Mouse (Mus musculus): ENCODE results near the gene Irgc1.
"Not testable (repeated sequence)": the region's sequence is repeated elsewhere in the genome, so short reads cannot be mapped to it uniquely, and the experiment has no call there.

Irgc1 gene

GRCm38 (mm10) chr7:24451855-24452311 is at the start of gene Irgc1:
Gene Irgc1 (minus strand): TSS chr7:24452297.
- in situ Hi-C loops (cut with MboI): no loop called here

DNA sequence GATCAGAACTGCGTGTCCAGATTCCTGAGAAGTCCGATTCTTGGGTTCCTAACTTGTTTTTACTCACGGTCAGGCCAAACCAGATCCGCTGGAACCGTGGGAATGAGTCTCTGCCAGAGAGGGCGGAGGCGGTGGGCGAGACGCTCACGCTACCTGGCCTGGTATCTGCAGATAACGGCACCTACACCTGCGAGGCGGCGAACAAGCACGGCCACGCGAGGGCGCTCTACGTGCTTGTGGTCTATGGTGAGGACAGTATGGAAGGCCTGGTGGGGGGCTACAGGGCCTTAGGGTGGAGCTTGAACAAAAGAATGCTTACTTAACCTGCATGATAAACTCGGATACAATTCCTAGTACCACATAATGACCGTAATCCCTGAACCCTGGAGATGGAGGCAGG is 49.4 kb upstream of the Irgc1 start:
- in situ Hi-C loops (cut with MboI): no loop called here

DNA sequence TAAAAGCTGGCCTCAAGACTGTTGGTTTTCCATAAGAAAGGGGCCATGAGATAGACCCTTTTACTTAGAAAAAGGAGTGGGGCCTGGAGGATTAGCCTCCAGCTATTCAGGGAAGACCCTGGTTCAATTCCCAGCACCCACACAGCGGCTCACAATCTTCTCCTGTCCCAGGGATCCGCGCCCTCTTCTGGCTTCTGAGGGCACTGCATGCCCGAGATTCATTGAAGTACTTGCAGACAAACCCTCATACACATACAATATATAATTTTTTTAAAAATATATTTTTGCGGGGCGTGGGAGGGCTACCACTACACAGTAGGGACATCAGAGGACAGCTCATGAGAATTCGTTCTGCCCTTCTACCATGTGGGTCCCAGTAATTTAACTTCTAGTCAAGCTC is 48.8 kb upstream of the Irgc1 start:
- in situ Hi-C loops (cut with MboI): no loop called here

GRCm38 (mm10) chr7:24499856-24500577 is 47.9 kb upstream of the Irgc1 start:
- in situ Hi-C loops (cut with MboI): no loop called here

- in situ Hi-C loops (cut with MboI): no loop called here
These were observed 36.2 kb upstream of the Irgc1 start for GRCm38 (mm10) chr7:24488303-24488702.

DNA sequence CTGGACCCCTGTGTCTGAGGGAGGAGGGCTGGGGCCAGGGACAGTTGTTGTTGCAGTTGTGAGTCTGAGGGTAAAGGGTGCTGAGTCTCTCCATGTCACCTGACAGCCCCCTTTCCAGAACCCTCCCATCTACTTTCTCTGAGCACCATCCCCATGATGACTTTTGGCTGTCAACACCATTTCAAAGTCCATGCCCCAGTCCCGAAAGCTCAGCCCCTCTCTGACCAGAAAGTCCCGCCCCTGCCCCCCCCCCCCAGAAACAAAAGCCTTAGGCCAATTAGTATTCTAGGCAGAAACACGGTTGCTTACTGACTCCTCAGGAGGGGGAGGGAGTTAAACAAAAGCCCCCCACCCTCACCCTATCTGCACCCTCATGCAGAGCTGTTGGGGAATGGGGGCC is 35.3 kb upstream of the Irgc1 start:
- in situ Hi-C loops (cut with MboI): no loop called here

- in situ Hi-C loops (cut with MboI): no loop called here
These were observed 34.6 kb upstream of the Irgc1 start for GRCm38 (mm10) chr7:24486654-24487130.

- in situ Hi-C loops (cut with MboI): no loop called here
These were observed 33.4 kb upstream of the Irgc1 start for GRCm38 (mm10) chr7:24485481-24485880.

- in situ Hi-C loops (cut with MboI): not testable (repeated sequence)
These were observed 31.2 kb upstream of the Irgc1 start for GRCm38 (mm10) chr7:24483291-24483690.

DNA sequence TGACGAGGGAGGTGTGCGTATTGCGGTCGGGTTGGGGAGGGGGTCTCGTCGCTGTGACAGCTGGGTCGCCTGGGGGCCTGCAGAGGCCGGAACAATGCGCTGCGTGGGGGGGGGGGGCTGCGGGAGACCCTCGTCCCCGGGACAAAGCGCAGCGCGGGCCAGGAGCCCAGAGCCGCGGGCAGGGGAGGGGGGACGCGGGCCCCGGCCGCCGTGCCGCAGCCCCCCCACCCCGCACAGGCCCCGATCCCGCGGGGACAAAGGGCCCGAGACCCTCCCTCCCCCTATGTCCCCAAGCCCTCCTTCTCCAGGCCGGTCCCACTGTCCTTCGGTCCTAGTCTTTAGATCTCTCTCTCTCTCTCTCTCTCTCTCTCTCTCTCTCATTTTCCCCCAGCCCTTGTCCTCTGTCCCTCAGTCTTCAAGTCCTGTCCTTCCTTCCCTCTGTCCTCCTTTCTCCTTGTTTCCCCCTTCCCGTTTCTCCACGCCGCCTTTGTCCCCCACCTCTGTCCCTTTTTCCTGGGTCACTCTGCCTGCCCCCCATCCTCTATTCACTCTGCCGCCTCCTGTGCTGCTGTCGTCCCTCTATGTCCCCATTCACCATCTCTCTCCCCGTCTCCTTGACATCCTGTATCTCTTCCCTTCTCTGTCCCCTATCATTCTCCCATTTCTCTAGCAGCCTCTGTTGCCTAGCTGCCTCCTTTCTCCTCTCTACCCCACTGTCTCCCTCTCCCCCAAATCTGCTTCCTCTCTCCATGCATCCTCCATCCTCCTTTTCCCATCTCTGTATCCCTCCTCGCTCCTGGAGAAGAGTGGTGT is 30.3 kb upstream of the Irgc1 start:
- in situ Hi-C loops (cut with MboI): no loop called here

DNA sequence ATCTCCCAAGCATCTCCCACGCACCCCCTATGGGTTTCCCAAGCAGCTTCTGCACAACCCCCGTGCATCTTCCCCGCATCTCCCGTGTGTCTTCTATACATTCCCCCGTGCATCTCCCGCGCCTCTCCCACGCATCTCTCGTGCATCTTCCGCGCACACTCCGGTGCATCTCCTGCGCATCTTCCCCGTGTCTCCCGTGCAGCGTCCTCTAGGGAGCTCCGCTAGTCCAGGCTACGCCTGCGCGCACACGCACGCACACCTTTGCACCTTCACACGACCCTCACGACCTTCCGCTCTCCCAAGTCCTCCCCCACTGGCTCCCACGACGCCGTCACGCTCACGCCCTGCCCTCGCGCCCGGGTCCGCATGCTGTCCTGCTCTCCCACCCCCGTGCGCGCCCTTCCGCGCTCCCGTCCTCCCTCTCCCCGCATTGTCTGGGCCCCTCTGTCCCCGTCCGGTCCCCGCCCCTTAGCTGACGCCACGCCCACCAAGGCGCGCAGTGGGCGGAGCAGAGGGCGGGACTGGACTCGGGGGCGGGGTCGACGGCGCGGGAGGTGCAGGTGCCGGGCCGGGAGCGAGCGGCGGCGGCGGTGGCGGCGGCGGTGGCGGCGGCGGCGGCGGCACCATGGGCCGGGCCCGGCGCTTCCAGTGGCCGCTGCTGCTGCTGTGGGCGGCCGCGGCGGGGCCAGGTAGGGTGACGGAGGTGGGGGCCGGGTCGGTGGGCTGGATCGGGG is 29.5 kb upstream of the Irgc1 start, which contains the start of gene Cadm4:
Cadm4 (plus strand) TSS at position 550 of the 734 bp plus-strand sequence.
- in situ Hi-C loops (cut with MboI): no loop called here

- in situ Hi-C loops (cut with MboI): no loop called here
These were observed 28.9 kb upstream of the Irgc1 start for GRCm38 (mm10) chr7:24480986-24481473.

DNA sequence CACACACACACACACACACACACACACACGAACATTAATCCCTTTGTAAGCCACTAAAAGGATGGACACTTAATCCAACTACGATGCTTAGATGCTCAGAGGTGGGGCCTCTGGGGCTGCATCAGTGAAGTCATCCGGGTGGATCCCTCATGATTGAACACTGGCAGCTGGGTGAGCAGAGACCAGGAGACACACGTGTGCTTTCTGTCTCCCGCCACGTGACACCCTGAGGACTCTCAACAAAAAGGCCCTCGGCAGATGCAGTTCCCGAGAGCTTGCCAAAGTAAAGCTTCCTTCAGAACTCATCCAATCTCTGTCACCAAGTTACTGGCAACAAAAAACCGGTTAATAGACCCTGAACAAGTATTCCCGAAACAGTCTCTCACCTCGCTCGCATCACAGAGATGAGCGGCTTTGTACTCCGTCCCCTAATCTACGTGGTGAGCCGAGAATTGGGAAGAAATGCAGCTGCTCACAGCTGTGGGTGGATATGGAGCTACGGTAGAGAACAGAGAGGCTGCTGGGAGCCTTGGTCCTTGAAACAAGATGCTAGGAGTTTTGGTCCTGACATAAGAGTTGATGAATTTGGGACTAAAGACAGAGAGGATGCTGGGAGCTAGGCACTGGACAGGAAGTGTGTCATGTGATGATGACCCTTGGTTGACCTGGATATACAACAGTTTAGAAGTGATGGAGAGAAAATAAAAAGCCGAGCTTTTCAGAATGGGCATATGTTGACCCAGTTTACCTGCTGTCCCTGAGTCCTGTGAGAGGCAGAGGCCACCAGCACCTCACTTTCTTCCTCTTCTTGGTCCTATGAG is 28.2 kb upstream of the Irgc1 start:
- in situ Hi-C loops (cut with MboI): no loop called here

- in situ Hi-C loops (cut with MboI): no loop called here
These were observed 27.6 kb upstream of the Irgc1 start for GRCm38 (mm10) chr7:24479685-24480084.

DNA sequence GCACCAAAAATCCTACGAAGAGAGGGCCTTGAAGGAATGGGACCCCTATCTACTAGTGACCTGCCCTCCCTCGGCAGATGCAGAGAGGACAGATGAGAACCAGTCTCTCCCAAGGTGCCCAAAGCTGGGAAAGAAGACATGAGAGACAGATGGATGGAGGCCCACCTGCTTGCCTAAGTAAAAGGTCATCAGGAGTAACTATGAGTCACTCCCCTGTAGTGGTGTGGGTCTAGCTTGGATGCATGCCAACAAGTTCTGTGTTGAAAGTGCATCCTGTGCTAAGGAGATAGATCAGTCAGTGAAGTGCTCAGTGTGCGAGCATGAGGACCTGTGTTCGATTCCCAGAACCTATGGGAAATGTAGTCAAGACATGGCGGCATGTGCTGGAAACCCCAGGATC is 26.8 kb upstream of the Irgc1 start:
- in situ Hi-C loops (cut with MboI): no loop called here

- in situ Hi-C loops (cut with MboI): no loop called here
These were observed 24.8 kb upstream of the Irgc1 start for GRCm38 (mm10) chr7:24476856-24477255.

GRCm38 (mm10) chr7:24476338-24476737 is 24.2 kb upstream of the Irgc1 start:
- in situ Hi-C loops (cut with MboI): no loop called here

DNA sequence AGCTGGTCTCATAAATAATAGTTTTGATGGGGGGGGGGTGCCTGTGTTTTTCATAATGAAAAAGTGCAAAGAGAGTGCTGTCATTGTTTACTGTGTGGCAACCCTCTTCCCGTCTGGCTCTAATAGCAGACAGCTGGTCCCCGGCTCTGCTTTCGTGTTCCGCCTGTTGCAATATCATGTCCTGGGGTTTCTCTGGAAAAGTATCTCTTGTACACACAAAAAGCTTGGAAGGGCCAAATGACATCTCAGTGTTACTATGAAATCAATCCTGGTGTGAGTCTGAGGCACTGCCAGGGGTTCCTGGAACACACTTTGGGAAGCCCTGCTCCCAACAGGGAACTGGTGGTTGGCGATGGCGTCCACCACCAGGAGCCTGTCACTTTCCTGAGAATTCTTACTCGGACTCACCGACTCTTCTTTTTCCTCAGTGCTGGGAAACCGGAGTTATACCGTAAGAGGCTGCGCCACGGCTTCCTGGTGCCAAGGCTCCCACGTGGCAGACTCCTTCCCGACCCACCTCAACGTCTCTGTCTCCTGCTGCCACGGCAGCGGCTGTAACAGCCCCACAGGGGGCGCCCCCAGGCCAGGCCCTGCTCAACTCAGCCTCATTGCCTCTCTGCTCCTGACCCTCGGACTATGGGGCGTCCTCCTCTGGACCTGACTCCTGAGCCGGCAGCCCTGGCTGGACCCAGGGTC is 22.9 kb upstream of the Irgc1 start:
- in situ Hi-C loops (cut with MboI): loop anchor here (5.0 kb wide), 1 partner anchor 38 kb away; no protein-coding TSS in a partner anchor

GRCm38 (mm10) chr7:24473913-24474529 is 21.9 kb upstream of the Irgc1 start:
- in situ Hi-C loops (cut with MboI): loop anchor here (5.0 kb wide), 1 partner anchor 37 kb away; no protein-coding TSS in a partner anchor

GRCm38 (mm10) chr7:24472937-24473336 is 20.8 kb upstream of the Irgc1 start:
- in situ Hi-C loops (cut with MboI): loop anchor here (5.0 kb wide), 1 partner anchor 36 kb away; no protein-coding TSS in a partner anchor

Measured in mature B cell (primary cell).